In genomic region chr7:128717991-128718390, GRCm38 (mm10) we compare ENCODE assay signal across 19 mouse cellular contexts. TPM values are rescaled to one million over a fixed set of nuclear protein-coding genes. Genes with fewer than 3 reads are reported as not detected.
A peak's percentile ranks its signal among the peaks of the same experiment; 100 is the strongest.
DNase-seq lines count a peak whose midpoint lies in the region; ATAC-seq and TF ChIP-seq lines count a peak whose summit lies in the region.
"Had no signal": no experiment of that assay in that cellular context is flagged by ENCODE, and none has a peak within 500 bp of the region (broad histone marks: within the 10 kb centered on the region; RNA-seq: fewer than 3 reads in every experiment).

No protein-coding gene starts in this region.

- no peak for ATAC-seq in lung, embryonic 14.5 days (ENCODE audit: insufficient read depth)
- peak; percentile 70 for ATAC-seq in lung, postnatal 0 days
- no peak for ATAC-seq in liver, embryonic 12.5 days
- ATAC-seq: forebrain, embryonic 14.5 days; forebrain, embryonic 16.5 days had no signal

- no peaks in the 10 kb centered on the region for H3K27me3 ChIP-seq in lung, embryonic 14.5 days (ENCODE audit: insufficient read depth, low read length)
- no peaks in the 10 kb centered on the region for H3K27me3 ChIP-seq in lung, postnatal 0 days (replicated peaks; ENCODE audit: insufficient read depth, low read length)
- H3K27me3 ChIP-seq in liver, embryonic 12.5 days (replicated peaks): no peaks in the 10 kb centered on the region
- H3K27me3 ChIP-seq: embryonic facial prominence, embryonic 12.5 days had no signal

- H3K9me3 ChIP-seq in lung, embryonic 14.5 days (ENCODE audit: low read depth, low read length): no peaks in the 10 kb centered on the region
- H3K9me3 ChIP-seq in lung, postnatal 0 days (ENCODE audit: low read length): no peaks in the 10 kb centered on the region
- no peaks in the 10 kb centered on the region for H3K9me3 ChIP-seq in liver, embryonic 12.5 days (replicated peaks)
- H3K9me3 ChIP-seq: embryonic facial prominence, embryonic 10.5 days; embryonic facial prominence, embryonic 12.5 days had no signal

- DNase-seq in lung, embryonic 14.5 days: peak; percentile 54
- no peak for DNase-seq in lung, adult 2 months
- DNase-seq in lung, postnatal 0 days (ENCODE audit: low spot score): peak; percentile 77
- no peak for DNase-seq in lung, postnatal 14 days
- DNase-seq in lung, postnatal 25 days (ENCODE audit: low spot score): peak; percentile 18
- DNase-seq in adrenal gland, adult (ENCODE audit: inconsistent age in 2 of 2, low spot score in 1 of 2): no peak
- DNase-seq: adrenal gland, adult 8-10 months; adrenal gland, postnatal 14 days; adrenal gland, postnatal 36 days; cerebellum, adult 11-12 months; cerebellum, adult 2 months; cerebellum, adult 9-10 months; cerebellum, postnatal 10 days; cerebellum, postnatal 25 days had no signal

- no peak for TF ChIP-seq CTCF in lung, embryonic 14.5 days (IDR thresholded peaks at IDR 0.05; ENCODE audit: low read depth)
- no peak for TF ChIP-seq CTCF in lung, adult 2 months (IDR thresholded peaks at IDR 0.05; ENCODE audit: insufficient read depth, low read length)
- TF ChIP-seq CTCF in lung, postnatal 0 days (IDR thresholded peaks at IDR 0.05): no peak

- H3K4me3 ChIP-seq in lung, embryonic 14.5 days (ENCODE audit: low read depth, low read length): no peak overlapping the region
- H3K4me3 ChIP-seq in lung, adult 2 months (replicated peaks; ENCODE audit: extremely low read depth, low read depth, low read length): no peak overlapping the region
- H3K4me3 ChIP-seq in lung, postnatal 0 days (ENCODE audit: low read depth, low read length): no peak overlapping the region
- no peak overlapping the region for H3K4me3 ChIP-seq in liver, embryonic 12.5 days
- H3K4me3 ChIP-seq: embryonic facial prominence, embryonic 10.5 days; embryonic facial prominence, embryonic 12.5 days had no signal

- no peak overlapping the region for H3K27ac ChIP-seq in lung, embryonic 14.5 days (ENCODE audit: low read depth)
- 0 out of 2 replicates have a peak overlapping the region, but pooled peaks have one; percentile 43 for H3K27ac ChIP-seq in lung, postnatal 0 days (ENCODE audit: low read length)
- no peak overlapping the region for H3K27ac ChIP-seq in liver, embryonic 12.5 days
- H3K27ac ChIP-seq: embryonic facial prominence, embryonic 10.5 days; embryonic facial prominence, embryonic 12.5 days had no signal

- H3K4me2 ChIP-seq in lung, embryonic 14.5 days: no peak overlapping the region
- H3K4me2 ChIP-seq in lung, postnatal 0 days (replicated peaks; ENCODE audit: low read depth, low read length): no peak overlapping the region
- H3K4me2 ChIP-seq in liver, embryonic 12.5 days: no peak overlapping the region
- H3K4me2 ChIP-seq: embryonic facial prominence, embryonic 12.5 days had no signal

- no peaks in the 10 kb centered on the region for H3K4me1 ChIP-seq in lung, embryonic 14.5 days (ENCODE audit: insufficient read depth)
- H3K4me1 ChIP-seq in lung, adult 2 months (ENCODE audit: control insufficient read depth, insufficient read depth, low read length): no peaks in the 10 kb centered on the region
- no peaks in the 10 kb centered on the region for H3K4me1 ChIP-seq in lung, postnatal 0 days (ENCODE audit: insufficient read depth, low read depth, low read length)
- H3K4me1 ChIP-seq in liver, embryonic 12.5 days: no peaks in the 10 kb centered on the region
- H3K4me1 ChIP-seq: embryonic facial prominence, embryonic 10.5 days; embryonic facial prominence, embryonic 12.5 days had no signal

- no peak overlapping the region for H3K9ac ChIP-seq in lung, embryonic 14.5 days
- no peak overlapping the region for H3K9ac ChIP-seq in lung, postnatal 0 days (replicated peaks; ENCODE audit: low read depth)
- H3K9ac ChIP-seq in liver, embryonic 12.5 days: no peak overlapping the region
- H3K9ac ChIP-seq: embryonic facial prominence, embryonic 12.5 days had no signal

- H3K36me3 ChIP-seq in lung, embryonic 14.5 days (ENCODE audit: insufficient read depth): peaks cover 92% of the 10 kb centered on the region
- H3K36me3 ChIP-seq in lung, postnatal 0 days (ENCODE audit: insufficient read depth, low read length): peaks cover 29% of the 10 kb centered on the region; the same call in 1 of the 2 replicates
- H3K36me3 ChIP-seq in liver, embryonic 12.5 days: peaks cover 94% of the 10 kb centered on the region

- TF ChIP-seq POLR2A in lung, adult 2 months (IDR thresholded peaks at IDR 0.05; ENCODE audit: borderline replicate concordance, extremely low read depth, low read depth, low read length): no peak

- TF ChIP-seq EP300 in lung, postnatal 0 days (IDR thresholded peaks at IDR 0.05): no peak

- WGBS in lung, embryonic 14.5 days: 36% methylated on average over 4 of the region's 4 CpGs
- 36% methylated on average over 4 of the region's 4 CpGs for WGBS in lung, adult 2 months
- whole genome bisulfite sequencing in lung, postnatal 0 days: 44% methylated on average over 4 of the region's 4 CpGs
- 72% methylated on average over 4 of the region's 4 CpGs for WGBS in liver, embryonic 12.5 days (ENCODE audit: insufficient replicate concordance)

RNA-seq across cellular contexts. Expression of gene Mcmbp, which starts 22.3 kb away (rescaled TPM):
- polyA plus RNA-seq in lung, embryonic 14.5 days (2014; fragmentation: Nextera tagmentation; extraction: Ambion mirVana): 81.1 and 82.5 TPM in 2 replicates
- polyA plus RNA-seq in lung, adult 2 months (2012; rRNA removed): 31.1 and 32.5 TPM in 2 replicates
- polyA plus RNA-seq in lung, postnatal 0 days (2015; fragmentation: Nextera tagmentation; extraction: Ambion mirVana): 38.8 and 40.2 TPM in 2 replicates
- 41.9 and 42.5 TPM in 2 replicates for polyA plus RNA-seq in liver, embryonic 12.5 days (2016; fragmentation: Nextera tagmentation; extraction: Ambion mirVana)

RNA-seq across cellular contexts. Expression of gene Sec23ip, which starts 26.8 kb away (rescaled TPM):
- 41.0 and 43.0 TPM in 2 replicates for polyA plus RNA-seq in lung, embryonic 14.5 days (2014; fragmentation: Nextera tagmentation; extraction: Ambion mirVana)
- 19.3 and 24.3 TPM in 2 replicates for polyA plus RNA-seq in lung, adult 2 months (2012; rRNA removed)
- 22.7 and 24.1 TPM in 2 replicates for polyA plus RNA-seq in lung, postnatal 0 days (2015; fragmentation: Nextera tagmentation; extraction: Ambion mirVana)
- polyA plus RNA-seq in liver, embryonic 12.5 days (2016; fragmentation: Nextera tagmentation; extraction: Ambion mirVana): 27.4 and 27.7 TPM in 2 replicates

Comparison
In these comparisons a context has a peak if more than half of its experiments do, and no peak if none do; other contexts are left out.
1. DNase-seq: peak in lung, embryonic 14.5 days (single experiment), lung, postnatal 0 days (single experiment) and lung, postnatal 25 days (single experiment); none in lung, adult 2 months (single experiment), lung, postnatal 14 days (single experiment) and adrenal gland, adult (0 of 2).